Mouse (Mus musculus) monocyte, adult 5-6 weeks (primary cell): ENCODE measurements around the gene Nrl. TPM values are rescaled to one million over a fixed set of nuclear protein-coding genes. Genes with fewer than 3 reads are reported as not detected.

Source experiments
- ATAC-seq: fragments of 153-309, 156-312 bp; replicated peaks from 2 replicates; pipeline ENCODE4 v1.8.0; 2017; ENCODE audit warnings: mild to moderate bottlenecking; ENCODE audit not compliant: low TSS enrichment, insufficient number of reproducible peaks, severe bottlenecking, poor library complexity, low FRiP score
- total RNA-seq: library from RNA; stranded (forward); fragments of 200-1000, 200-491, 200-594 nt; gene quantifications from 3 replicates; pipeline ENCODE4 v1.2.3, GENCODE M21; 2017

Nrl gene
- total RNA-seq, 1 experiment from 2014 or later: not detected

- peak; percentile 95 for ATAC-seq
Observed at GRCm38 (mm10) chr14:55540067-55540786, 15.4 kb upstream of the Nrl start, which contains the start of gene Pck2. Pck2 (plus strand) TSS chr14:55540266.

- ATAC-seq: peak; percentile 44; the same call in 1 of the 2 replicates
Observed at GRCm38 (mm10) chr14:55536116-55536745, 11.4 kb upstream of the Nrl start.

- ATAC-seq: 0 out of 2 replicates have a peak, but pooled peaks have one; percentile 66
Observed at GRCm38 (mm10) chr14:55527940-55528339, 3.2 kb upstream of the Nrl start.

DNA sequence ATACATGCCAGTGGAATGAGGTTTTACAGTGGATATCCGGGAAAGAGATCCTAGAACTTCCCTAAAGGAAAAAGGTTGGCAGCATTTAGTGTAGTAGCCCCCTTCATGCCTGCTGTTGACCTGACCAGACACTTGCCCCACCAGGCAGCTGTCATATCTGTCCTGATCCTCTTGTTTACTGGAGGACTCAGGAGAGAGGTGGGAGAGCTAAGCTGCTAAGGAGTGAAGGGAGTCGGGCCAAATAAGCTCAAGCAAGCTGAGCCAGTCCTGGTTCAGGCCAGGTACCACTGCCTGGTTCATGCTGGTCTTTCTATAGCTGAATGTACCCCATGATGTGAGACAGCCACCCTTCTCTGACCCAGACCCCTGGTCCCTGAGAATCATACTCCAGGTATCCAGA, 1.9 kb upstream of the Nrl start:
- ATAC-seq: no peak

DNA sequence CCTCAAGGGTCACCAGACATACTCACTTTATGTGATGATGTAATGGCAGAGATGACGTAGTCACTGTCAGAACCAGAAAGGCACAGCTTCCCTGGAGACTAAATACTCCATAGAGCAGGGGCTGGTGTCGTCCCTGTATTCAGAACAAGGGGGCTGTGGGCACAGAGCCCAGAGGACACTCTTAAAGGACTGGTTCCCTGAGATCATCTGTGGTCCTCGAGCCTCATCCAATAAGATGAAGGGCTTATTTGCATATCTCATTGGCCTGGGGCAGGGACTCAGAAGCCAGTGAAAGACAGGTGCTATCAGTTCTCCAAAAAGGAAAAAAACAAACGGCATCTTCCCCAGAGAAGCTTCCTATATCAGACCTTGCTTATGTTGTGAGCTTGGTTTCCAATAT, 719 bp downstream of the Nrl start:
- no peak for ATAC-seq

DNA sequence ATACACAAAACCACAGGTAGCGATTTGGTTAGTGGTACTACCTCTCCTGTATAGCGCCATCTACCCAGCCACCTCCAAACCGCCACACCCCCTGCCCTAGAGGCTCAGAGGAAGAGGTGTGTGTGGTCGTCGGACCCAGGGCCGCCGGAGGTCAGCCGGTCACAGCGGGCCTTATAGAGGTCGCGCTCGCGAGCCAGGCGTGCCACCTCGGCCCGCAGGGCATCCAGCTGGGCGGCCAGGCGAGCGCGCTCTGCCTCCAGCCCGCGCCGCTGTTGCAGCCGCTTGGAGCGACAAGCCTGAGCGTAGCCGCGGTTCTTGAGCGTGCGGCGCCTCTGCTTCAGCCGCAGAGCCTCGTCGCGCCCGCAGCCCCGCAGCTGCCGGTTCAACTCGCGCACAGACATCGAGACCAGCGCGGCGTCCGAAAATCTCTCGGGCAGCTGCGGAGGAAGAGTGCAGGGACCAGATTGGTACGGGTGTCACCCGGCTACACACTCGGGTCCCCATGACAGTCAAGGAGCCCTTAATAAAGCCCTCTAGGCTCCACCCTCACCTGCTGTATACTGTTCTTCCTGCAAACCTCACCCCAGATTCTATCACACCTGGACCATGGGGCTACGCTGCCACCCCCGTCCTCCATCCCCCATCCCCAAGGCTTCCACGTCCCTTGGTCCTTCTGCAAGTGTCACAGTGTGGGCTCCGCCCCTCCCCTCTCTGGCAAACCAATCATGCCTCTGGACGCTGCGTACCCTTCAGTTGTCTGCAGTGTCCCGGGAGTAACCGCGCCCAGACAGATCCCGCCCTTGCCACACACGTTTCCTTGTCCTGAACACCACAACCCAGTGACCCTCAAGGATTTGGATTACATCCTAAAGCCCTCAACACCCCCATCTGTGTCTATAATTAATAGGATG, 4.1 kb downstream of the Nrl start:
- no peak for ATAC-seq

GRCm38 (mm10) chr14:55519604-55520003, 5.2 kb downstream of the Nrl start:
- ATAC-seq: no peak

GRCm38 (mm10) chr14:55518897-55519296, 5.9 kb downstream of the Nrl start:
- no peak for ATAC-seq

GRCm38 (mm10) chr14:55515846-55516245, 8.9 kb downstream of the Nrl start:
- ATAC-seq: no peak

GRCm38 (mm10) chr14:55513927-55514326, 10.9 kb downstream of the Nrl start:
- ATAC-seq: no peak

- ATAC-seq: no peak
Observed at GRCm38 (mm10) chr14:55511037-55511436, 13.7 kb downstream of the Nrl start.

- no peak for ATAC-seq
Observed at GRCm38 (mm10) chr14:55510125-55510731, 14.6 kb downstream of the Nrl start, which contains the start of gene Cpne6. Cpne6 (plus strand) TSS chr14:55510445.

DNA sequence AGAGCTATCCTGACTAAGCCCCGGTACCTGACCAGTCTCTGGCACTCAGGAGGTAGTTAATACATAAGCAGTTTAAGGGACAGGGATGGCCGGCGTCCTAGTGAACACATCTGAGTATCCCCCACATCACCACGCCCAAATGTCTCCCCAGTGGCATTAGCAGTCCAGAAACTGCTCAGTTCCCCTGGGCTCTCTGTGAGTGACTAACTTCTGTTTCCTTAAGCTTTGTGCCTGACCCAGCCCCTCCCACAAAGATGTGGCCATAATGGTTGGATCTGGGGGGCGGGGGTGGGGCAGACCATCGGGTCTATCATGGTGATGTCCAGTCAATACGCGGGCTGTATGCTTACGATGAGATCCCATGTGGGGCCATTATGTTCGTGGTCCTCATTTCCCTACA, 15.2 kb downstream of the Nrl start:
- ATAC-seq: no peak

DNA sequence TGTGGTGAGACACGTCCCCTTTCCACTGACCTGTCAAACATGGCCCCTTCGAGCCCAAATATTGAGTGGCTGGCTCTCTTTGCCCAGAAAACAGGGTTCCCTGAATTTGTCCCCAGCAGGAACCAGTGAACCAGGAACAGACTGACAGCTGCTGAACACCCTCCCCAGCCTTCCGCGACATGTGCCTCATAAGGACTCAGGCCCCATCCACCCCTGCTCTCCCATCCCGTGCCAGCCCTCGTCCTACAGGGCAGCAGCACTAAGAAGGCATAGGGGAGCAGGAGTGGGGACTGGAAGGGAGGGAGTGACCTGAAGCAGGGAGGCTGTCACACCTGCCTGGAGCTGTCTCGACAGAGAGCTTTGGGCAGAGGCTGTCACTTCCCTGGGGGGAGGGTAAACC, 17.0 kb downstream of the Nrl start:
- no peak for ATAC-seq

- no peak for ATAC-seq
Observed at GRCm38 (mm10) chr14:55505612-55506011, 19.2 kb downstream of the Nrl start.

DNA sequence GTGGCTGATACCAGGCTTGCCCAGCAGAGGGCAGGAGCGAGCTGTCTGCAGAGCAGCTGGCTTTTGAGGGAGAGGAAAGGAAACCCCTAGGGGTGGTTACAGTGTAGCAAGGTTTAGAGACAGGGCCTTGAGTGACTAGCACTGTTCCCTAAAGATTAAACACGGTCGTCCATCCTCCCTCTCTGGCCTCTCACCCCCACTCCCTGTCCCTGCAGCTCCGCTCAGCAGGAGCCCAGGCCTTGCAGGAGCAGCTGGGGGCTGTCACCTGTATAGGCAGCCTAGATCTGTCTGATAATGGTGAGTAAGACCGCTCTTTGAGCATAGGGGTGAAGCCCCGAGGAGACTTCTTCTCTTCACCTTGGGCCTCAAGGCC, 27.3 kb downstream of the Nrl start:
- peak; percentile 73 for ATAC-seq

- ATAC-seq: no peak
Observed at GRCm38 (mm10) chr14:55496761-55497448, 27.9 kb downstream of the Nrl start.

GRCm38 (mm10) chr14:55495509-55496240, 29.1 kb downstream of the Nrl start:
- ATAC-seq: no peak
